Mouse (Mus musculus) Muller cell, postnatal 12 days (primary cell): ENCODE measurements around the gene Rbbp5.

ENCODE experiments used
- DNase-seq: peaks from one replicate; pipeline ENCODE4 v3.0.0-alpha.2; 2015; ENCODE audit errors: inconsistent ontology term

Gene Rbbp5

DNA sequence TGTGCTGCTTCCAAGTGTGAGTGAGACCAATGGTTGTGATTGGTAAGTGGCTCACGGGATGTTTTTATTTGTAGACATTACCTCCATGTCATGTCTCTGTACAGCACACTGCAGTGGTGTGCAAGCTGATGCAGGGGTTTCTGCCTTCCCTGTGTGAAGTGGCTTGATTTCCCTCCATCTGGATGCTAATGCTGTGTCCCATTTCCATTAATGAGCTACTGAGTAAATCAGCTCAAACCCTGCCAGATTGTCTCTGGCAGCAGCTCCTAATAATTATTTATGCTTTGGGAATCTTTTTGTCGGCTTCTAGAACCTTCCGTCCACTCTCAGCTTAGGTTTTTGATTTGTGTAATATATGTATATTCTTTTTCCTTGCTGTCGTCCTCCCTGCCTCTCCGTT lies 28.0 kb downstream of the Rbbp5 start:
- DNase-seq, result peak; percentile 24

DNA sequence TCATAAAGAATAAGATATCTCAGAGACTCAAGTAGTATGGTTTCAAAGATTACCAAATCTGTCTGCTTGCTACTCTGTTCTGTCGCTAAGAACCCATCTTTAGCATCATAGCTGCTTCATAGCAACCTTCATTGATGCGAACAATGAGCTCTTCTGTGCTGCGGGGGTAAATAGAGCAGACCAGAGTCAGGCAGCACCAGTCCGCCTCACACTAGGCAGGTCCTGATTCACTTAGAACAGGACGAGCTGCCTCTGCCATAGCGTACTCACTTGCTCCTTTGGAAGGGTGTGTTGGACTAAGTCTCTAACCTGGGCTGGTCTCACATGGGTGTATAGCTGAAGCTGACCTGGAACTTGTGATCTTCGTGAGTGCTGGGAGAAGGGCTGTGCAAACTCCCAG lies 28.9 kb downstream of the Rbbp5 start, which contains the start of gene Tmem81:
TSS of gene Tmem81 (plus strand) at position 173 of the 400 bp plus-strand sequence.
- peak; percentile 35 for DNase-seq

DNA sequence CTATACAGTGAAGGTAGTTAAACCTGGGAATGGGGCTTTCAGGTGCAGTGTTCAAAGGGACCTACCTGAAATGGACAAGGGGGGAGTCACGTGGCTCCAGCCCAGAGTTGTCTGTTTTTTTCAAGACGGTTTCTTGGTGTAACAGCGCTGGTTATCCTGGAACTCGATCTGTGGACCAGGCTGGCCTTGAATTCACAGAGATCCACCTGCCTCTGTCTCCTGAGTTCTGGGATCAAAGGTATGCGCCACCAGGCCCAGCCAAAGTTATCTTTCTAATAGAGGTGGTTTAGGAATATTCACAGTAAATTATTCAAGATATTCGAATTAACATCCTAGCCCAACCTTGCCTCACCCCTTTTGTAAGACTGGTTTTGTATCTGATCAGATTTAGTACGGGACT lies 29.5 kb downstream of the Rbbp5 start:
- DNase-seq, result no peak

DNA sequence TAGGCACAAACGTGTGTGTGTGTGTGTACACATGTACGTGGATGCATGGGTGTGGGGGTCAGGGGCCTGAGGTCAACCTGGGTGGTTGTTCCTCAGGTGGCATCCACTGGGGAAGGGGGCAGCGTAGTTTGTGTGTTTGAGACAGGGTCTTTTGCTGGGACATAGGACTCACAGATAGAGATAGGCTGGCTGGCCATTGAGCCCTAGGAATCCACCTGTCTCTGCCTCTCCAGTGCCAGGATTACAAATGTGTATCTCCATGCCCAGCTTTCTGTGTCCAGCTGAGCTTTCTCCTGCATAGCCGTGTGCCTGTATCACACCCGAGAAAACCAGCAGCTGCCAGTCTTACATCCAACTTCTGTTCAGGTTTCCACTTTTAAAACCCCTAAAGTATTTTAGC lies 32.6 kb downstream of the Rbbp5 start:
- DNase-seq, result no peak

DNA sequence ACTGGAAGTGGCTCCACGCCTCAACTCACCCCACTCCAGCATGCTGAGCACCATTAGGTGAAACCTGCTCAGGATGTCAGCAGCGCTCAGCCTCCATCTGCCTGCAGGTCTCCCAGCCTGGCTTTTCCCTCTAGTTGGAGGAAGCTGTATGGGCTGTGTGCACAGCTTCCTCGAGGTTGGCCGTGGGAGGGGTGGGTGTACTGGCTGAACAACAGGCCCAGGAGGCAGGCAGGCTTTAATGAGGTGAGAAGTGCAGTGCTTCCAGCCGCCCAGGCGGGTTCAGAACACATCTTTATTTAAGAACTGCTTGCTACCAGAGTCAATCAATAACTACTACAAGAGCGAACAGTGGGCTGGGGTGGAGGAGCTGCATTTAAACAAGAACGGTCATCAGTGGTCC lies 34.4 kb downstream of the Rbbp5 start:
- DNase-seq, result no peak

DNA sequence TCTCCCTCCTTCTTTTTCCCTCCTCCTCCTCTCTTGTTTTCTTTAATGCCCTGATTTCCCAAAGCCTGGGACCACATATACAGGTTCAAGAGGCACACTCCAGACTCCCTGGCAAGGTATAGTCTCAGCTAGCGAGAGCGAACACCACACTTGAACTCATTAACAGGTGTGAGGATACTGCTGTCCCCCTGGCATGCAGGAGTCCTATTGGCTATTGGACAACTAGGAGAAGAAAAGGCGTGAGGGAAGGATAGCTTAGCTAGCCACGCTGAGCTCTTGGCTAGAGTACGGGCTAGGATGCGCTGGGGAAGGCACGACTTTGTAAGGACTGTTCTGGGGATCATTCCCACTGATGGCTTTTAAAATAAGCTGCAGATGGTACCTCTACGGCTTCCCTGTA lies 34.9 kb downstream of the Rbbp5 start:
- no peak for DNase-seq

DNA sequence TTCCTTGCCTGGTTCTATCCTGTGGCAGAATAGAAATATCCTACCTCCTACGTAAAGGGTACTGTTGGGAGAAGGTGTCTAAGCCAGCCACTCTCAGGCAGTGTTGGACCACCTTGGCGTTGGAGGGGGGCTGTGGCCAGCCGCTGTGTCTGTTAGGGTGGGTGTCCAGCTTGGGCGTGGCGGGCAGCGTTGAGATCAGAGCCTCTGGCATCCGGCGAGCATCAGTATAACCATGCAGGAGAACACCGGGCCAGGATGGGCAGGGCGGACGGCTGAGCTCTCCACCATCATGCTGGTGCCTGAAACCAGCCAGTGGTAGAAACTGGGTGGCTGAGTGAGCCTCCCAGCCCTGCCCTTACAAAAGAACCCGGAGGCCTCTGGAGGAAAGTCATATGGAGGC lies 38.2 kb downstream of the Rbbp5 start:
- no peak for DNase-seq

DNA sequence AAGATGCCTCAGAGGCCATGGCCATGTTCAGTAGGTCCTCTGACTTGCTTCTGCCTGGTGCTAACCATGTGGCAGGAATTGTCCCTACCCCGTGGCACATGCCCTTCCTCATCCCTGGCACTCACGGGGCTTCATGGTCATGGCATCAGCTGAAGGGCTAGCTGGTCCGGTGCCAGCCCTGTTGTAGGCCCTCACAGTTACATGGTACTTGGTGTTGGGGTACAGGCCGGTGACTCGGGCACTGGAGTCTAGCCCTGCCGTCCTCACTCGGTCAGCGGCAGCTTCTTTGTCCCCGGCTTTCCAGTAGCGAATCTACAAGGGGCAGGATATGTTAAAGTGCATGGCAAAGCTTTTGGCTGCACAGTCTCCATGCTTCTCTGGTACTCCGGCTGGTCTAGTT lies 39.6 kb downstream of the Rbbp5 start:
- no peak for DNase-seq

DNA sequence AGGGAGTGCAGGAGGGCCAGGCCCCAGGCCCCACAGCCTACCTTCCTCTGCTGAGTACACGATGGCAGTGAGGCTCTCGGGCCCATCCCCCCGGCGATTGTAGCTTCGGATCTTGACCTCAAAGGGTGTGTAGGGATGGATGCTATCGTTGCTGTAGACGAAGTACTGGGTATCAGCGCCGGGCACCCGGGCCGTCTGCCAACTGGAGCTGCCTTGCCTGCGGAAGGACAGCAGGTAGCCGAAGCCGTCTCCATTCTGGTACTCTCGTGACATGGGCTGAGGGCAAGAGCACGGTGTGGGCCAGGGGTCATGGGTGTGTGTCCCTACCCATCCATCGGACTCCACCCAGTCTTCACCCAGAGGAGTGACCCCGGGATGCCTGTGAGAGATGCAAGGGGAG lies 41.5 kb downstream of the Rbbp5 start:
- DNase-seq, result no peak

DNA sequence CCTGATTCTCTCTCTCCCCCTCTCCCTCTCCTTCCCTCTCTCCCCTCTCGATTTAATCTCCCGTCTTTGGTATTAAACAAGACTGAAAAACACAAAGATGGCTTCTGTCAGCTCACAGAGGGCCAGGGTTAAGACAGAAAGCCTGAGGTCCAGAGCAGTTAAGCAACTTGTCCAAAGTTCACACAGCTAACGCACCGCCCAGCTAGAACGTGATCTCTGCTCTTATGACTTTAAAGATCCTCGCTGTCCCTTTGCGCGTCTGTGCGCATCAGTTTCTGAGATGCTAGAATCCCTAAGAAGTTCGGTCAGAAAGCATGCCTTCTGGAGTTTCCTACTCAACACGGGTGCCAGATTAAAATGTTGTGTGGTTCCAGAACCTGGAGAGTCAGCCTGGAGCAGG lies 42.6 kb downstream of the Rbbp5 start:
- DNase-seq, result no peak

DNA sequence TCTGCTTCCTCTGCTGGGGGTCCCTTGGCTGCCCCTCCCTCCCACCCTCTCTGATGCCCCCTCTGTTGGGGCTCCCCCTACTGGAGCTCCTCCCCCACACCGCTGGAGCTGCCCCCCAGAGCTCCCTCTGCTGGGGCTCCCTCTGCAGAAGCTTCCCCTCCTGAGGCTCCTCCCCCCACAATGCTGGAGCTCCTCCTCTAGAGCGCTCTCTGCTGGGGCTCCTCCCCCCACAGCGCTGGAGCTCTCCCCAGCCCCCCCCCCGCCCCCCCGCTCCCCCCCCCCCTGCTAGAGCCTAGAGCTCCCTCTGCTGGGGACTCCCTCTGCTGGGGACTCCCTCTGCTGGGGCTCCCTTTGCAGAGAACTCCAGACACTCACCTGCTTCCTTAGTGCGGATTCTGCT lies 43.6 kb downstream of the Rbbp5 start:
- DNase-seq, result peak; percentile 74

DNA sequence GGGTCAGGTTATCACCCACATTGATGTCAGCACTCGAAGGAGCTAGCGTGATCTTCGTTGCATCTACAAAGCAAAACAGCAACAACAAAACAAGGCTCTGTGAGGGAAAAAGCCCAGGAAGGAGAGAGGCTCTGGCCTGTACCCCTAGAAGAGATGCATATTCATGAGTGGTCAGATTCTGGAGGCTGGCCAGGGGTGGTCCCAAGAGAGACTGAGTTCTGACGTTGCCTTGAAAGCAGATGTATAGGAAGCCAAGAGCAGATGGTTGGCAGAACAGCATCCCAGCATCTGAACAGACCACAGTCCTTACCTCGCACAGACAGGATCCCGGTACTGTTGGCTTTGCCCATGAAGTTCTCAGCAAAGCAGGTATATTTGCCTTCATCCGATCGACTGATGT lies 45.9 kb downstream of the Rbbp5 start:
- DNase-seq, result no peak

DNA sequence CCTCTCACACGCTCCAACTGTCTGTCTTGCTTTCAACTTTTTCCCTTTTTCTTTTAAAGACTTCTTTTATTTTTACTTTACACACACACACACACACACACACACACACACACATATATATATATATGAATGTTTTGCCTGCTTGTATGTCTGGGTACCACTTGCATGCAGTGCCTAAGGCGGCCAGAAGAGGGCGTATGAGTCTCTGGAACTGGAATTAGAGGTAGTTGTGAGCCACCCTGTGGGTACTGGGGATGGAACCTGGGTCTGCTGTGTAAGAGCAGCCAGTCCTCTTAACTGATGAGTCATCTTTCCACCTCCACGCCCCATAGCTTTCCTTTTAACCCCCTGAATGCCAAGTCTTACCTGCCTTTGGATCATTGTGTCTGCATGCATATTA lies 46.8 kb downstream of the Rbbp5 start:
- DNase-seq, result no peak

DNA sequence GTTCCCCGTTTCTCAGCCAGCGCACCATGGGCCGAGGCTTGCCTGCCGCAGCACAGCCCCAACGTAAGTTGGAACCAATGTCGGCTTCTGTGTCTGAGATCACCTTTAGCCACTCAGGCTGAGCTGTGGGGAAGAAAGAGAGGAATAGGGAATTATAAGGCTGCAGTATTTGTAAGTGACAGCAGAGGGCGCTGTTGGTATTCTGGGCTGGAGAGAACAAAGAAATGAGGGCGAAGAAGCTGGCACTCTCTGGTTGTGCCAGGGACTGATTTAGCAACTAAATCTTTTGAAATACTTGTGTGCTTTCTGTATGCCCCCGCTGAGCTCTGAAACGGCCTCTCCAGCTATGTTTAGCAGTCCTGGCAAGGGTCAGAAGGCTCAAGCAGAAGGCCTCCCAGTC lies 48.7 kb downstream of the Rbbp5 start:
- peak; percentile 54 for DNase-seq

DNA sequence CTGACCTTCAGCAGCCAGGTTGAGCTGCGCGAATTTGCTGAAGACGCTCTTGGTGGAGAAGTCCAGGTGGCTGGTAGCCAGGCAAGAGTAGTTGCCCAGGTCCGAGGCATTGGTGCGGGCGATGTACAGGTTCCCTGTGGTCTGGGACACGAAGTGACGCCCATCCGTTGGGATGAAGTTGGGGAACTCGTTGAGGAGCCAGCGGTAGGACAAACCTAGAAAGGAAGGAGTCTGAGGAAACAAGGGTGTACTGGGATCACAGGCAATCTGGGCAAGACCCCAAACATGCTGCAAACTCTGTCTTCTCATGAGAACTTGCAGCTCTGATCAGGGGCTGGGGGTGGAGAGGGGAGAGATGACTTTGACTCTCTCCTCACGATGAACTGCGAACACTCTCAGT lies 50.9 kb downstream of the Rbbp5 start:
- DNase-seq, result no peak

DNA sequence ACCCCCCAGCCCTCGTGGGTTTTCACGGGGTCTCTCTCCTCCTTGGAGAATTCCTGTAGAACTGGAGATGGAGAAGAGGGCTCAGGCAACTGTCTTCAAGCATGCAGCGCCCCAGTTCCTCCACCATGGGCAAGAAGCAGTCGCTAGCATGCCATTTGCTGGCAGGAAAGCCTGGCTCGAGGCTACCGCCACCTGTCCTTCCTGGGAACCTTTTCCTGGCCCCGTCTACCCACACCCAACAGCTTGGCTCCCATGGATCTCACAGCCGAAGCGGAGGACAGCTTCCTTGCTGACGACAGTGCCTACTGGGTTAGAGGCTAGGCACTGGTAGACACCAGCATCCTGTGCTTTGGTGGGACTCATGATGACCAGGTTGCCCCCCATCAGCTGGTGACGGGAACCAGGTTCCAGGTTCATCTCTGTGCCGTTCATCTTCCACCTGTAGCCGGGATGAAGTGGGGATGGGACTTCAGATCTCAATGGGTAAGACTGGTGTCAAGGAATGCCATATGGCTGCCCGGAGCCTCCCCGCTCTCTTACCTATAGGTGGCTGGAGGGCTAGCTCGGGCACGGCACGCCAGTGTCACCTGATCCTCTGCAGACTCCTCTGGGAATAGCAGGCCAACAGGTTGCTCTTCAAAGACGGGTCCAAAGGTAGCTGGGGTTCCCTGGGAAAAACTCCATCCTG lies 51.6 kb downstream of the Rbbp5 start:
- DNase-seq, result no peak

DNA sequence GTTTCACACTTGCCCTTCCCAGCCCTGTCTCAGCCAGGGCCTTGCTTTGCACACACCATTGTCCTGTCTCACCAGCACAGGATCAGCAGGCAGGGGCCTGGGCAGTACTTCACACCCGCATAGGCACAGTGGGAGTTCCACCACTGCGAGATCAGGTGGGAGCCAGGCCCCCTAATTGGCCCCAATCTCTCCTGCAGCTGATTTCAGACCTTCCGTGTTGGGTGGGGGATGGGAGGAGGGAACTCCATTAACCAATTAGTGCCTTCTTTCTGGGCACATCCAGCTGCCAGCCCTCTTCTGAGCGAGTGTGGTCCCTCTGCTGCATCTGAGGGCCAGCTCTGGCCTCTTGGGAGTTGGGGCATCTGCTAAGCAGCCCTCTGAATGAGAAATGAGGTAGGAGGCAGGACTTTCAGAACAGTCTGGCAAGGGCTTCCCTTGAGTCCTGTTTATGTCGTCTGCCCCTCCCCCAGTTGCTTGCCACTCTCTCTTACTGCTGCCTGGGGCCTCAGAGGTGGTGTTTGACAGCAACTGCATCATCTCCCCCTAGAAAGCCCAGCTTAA lies 53.5 kb downstream of the Rbbp5 start:
- DNase-seq, result no peak

DNA sequence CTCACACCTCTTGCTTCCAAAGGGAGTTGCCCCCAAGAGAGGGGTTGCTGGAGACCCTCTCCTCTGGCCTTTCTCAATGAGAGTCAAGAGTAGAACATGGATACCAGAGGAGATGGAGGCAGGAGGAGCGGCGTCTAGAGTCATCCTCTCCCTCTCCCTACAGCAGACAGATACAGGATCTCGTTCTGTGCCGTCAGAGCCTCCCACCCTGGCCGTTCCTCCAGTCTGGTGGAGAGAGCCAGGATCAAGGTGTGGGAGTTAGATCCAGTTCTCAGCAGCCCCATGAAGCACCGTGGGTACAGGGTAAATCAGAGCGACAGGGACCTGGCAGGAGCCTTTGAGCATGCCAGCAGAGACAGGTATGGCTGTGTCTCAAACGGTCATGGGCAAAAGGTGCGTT lies 55.4 kb downstream of the Rbbp5 start:
- DNase-seq, result no peak

DNA sequence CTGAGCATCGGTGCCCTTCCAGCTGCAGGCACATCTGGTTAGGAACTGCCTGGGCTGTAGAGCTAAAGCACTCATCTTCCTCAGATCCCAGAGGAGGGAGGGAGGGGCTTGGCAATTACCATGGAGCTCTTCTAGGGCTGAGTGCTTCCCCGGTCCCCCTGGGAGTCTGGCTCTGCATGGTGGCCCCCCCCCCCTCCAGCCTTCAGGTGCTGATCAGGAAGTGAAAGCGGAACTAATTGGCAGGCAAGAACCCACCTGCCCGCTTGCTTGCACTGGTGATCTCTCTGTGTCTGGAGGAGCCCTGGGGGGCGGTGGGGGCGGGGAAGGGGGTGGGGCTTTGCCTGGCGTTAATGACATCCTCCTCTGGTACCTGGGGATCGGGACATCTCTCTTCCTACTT lies 56.7 kb downstream of the Rbbp5 start:
- no peak for DNase-seq

DNA sequence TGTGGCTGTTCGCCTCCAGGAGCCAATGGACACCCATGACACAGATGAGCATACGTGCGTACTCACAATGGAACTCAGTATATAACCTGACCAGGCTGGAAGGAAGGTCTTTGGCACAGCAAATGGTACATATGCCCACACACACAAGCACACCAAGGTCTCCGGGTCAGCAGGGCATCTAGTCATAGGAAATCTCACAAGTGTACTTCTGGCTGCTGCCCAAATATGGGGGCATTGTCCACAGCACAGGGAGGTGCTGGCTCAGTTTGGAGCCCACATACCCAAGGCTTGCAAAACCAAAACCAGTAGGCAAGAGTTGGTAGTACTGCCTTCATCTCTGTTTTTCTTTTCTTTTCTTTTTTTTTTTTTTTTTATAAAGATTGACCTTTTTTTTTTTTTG lies 58.4 kb downstream of the Rbbp5 start:
- DNase-seq, result no peak

DNA sequence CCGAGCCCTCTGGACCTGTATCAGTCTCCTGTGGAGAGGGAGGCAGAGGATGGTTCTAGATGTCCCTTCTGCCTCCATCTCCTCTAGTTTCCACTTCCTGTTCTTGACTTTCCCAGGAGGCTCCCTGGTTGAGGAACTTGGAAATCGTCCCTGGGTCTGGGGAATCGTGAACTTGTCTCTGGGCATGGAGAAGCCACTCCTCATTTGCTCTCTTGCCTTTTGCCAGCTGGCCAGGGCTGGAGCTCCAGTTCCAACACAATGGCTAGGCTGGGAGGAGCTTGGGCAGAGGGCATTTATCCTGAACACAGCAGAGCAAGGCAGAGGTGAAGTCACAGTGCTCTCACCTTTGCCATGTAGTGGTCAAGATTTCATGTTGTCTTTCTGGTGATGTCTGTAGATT lies 59.3 kb downstream of the Rbbp5 start:
- no peak for DNase-seq

DNA sequence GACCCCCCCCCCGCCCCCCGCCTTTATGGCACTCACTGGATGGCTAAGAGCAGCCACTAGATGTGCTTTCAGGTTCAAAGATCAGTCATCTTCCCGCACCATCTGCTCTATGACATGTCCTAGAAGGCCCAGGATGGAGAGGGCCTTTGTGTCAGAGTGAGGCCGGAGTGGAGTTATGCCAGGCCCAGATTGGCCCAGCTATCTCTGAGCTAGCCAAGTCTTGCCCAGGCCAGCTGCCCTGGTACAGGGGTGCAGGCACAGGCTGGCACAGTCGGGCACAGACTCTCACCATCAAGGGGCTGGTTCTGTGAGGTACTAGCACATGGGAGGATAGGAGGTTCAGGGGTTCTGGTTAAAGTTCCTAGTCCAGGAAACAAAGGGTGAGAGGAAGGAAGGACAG lies 60.6 kb downstream of the Rbbp5 start:
- no peak for DNase-seq

DNA sequence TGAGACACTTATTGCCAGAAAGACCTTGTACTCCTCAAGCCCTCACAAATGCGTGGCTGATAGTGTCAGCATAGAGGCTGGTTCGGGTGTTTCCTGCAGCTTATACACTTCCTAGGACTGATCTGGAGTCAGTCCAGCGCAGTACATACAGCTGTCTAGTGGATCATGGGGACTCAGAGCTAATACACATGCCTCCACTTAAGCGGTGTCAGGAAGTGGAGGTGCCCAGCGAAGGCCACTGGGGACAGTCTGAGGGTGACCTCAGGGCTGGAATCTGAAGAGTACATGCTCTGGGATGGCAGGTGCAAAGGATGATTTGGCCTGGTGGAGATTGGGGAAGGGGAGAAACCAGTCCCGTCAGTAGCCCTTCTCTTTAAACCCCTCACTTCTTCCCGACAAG lies 63.5 kb downstream of the Rbbp5 start:
- DNase-seq, result no peak
